Mouse (Mus musculus) heart, postnatal 0 days (tissue): ENCODE data around the gene Rarg.

Source experiments
- CTCF ChIP-seq: IDR thresholded peaks from 2 replicates; pipeline ENCODE4 v1.5.1; 2016; ENCODE audit warnings: antibody characterized with exemption, control low read depth, low read depth
- EP300 ChIP-seq: IDR thresholded peaks from 2 replicates; pipeline ENCODE4 v1.6.1; 2016; ENCODE audit warnings: antibody characterized with exemption, low read depth

DNA sequence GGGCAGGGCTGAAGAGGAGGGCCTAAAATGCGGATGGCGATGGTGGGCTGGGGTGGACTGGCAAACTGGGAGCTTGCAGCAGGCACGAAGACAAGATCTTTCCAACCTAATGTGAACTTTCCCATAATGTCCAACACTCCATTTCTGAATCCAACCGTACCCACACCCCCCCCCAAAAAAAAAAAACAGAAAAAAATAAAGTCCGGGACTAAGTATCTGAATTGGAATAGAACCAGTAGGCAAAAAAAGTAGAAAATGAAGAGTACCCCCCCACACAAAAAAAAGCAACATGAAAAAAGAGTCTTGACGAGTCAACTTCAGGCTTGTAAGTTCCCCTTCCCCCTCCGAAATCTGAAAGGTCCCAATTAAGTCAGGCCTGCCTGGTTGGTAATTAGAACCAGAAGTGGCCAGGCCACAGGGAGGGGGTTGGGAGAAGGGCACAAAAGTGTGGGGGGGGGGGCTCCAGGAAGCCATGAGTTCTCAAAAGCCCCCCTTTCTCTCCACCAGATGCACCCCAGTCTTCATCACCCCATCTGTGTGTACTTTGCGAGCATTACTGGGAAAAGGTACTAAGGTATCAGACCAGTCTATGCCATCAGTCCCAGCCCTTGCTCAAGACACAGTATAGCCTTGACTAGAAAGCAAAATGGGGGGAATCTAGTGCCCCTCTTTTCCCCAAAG, 9.0 kb downstream of the Rarg start:
- TF ChIP-seq CTCF (no peak), EP300 (no peak)
